Mouse (Mus musculus) liver, adult 2 months (tissue): ENCODE measurements at regions not wholly inside any gene's neighbourhood (a gene's known extent, or its start where the extent isn't known, plus 50 kb on each side); places are given as distances from the start of the nearest gene placed in this dataset.

ENCODE experiments used
- CTCF ChIP-seq: fragments of 200-500 bp; IDR thresholded peaks from 2 replicates; pipeline ENCODE4 v1.5.1; 2011; ENCODE audit warnings: low read depth, low read length, control low read depth
- POLR2A ChIP-seq: fragments of 200-500 bp; IDR thresholded peaks from 2 replicates; pipeline ENCODE4 v1.6.1; 2011; ENCODE audit warnings: low read length, control low read depth; ENCODE audit not compliant: insufficient read depth; ENCODE audit errors: extremely low read depth

DNA sequence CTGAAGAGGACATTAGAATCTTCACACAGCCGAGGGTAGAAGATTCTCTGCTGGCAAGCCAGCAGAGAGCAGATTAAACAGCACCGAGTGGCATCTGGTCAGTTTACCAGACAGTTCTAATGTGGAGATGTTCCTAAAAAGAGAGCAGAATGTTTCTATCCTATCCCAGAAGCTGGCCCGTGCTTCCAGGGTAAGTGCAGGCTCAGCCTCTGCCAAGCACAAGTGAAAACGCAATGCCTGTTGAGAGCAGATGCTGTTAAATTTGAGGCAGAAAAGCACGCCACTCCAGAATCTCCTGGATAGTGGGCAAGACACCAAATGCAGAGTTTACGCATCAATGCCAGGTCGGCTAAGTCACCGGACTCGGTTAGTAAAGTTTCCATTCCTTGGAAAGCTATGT is 175.8 kb downstream of the Faxc start:
- TF ChIP-seq POLR2A (no peak), CTCF (no peak)
